Mouse (Mus musculus): Measurements from ENCODE around the gene Mlec. TPM values are rescaled to one million over a fixed set of nuclear protein-coding genes. Genes with fewer than 3 reads are reported as not detected.
A peak's percentile ranks its signal among the peaks of the same experiment; 100 is the strongest.
"Not testable (repeated sequence)": the region's sequence is repeated elsewhere in the genome, so short reads cannot be mapped to it uniquely, and the experiment has no call there.

Gene Mlec
- polyA plus RNA-seq, 1 experiment from 2014 or later, result 75.5 TPM

- Histone ChIP-seq H3K4me1 (ENCODE audit: control insufficient read depth, insufficient read depth, low read length) (peaks cover 24% of the 10 kb centered on the region), H3K36me3 (ENCODE audit: control insufficient read depth, insufficient read depth, low read length) (peaks cover 76% of the 10 kb centered on the region)
- not testable (repeated sequence) for H3K27me3 ChIP-seq (ENCODE audit: control insufficient read depth, insufficient read depth, low read length); H3K27ac ChIP-seq (ENCODE audit: low read depth, low read length); H3K9me3 ChIP-seq (ENCODE audit: control insufficient read depth, low read length); H3K4me3 ChIP-seq (ENCODE audit: low read length); ATAC-seq (ENCODE audit: low FRiP score, low TSS enrichment); H3K4me2 ChIP-seq (replicated peaks; ENCODE audit: low read depth, low read length); H3K9ac ChIP-seq (ENCODE audit: low read depth, low read length)
- no CpG with 5 or more reads among the region's 1 CpGs for WGBS
These were observed 9.1 kb downstream of the Mlec start for GRCm38 (mm10) chr5:115148872-115149271.

- H3K27me3 ChIP-seq (ENCODE audit: control insufficient read depth, insufficient read depth, low read length), result no peaks in the 10 kb centered on the region
- no peak overlapping the region for H3K4me3 ChIP-seq (ENCODE audit: low read length)
- H3K9me3 ChIP-seq (ENCODE audit: control insufficient read depth, low read length), result no peaks in the 10 kb centered on the region; the same call in 1 of the 2 replicates
- H3K4me1 ChIP-seq (ENCODE audit: control insufficient read depth, insufficient read depth, low read length), result peaks cover 20% of the 10 kb centered on the region
- no peak overlapping the region for H3K27ac ChIP-seq (ENCODE audit: low read depth, low read length)
- H3K9ac ChIP-seq (ENCODE audit: low read depth, low read length), result no peak overlapping the region
- H3K36me3 ChIP-seq (ENCODE audit: control insufficient read depth, insufficient read depth, low read length), result peaks cover 76% of the 10 kb centered on the region
- ATAC-seq (ENCODE audit: low FRiP score, low TSS enrichment), result no peak
- no peak overlapping the region for H3K4me2 ChIP-seq (replicated peaks; ENCODE audit: low read depth, low read length)
- 88% methylated on average over 8 of the region's 8 CpGs for WGBS
These were observed 9.6 kb downstream of the Mlec start for GRCm38 (mm10) chr5:115148378-115148777.

GRCm38 (mm10) chr5:115147388-115147787 is 10.6 kb downstream of the Mlec start:
- 62% methylated on average over 3 of the region's 3 CpGs for WGBS
- H3K27ac ChIP-seq (ENCODE audit: low read depth, low read length), result no peak overlapping the region

DNA sequence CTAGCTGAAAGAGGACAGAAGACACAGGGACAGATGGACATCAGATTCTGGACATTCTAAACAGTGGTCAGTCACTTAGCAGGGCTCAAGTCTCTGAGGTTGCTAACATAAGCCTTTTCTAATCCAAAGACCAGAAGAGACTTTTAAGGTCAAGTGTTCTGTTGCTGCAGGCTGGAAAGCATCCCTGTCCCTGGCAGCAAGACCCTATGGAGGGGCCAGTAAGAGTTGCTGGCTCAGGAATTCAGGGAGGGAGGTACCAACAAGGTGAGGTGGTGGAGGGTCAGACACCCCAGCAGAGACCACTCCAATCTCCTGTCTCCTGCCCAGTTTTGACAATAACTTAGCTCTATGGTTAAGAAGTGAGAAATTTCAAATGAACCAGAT is 11.2 kb downstream of the Mlec start:
- peaks cover 4% of the 10 kb centered on the region; the same call in 1 of the 2 replicates for H3K4me1 ChIP-seq (ENCODE audit: control insufficient read depth, insufficient read depth, low read length)
- H3K27me3 ChIP-seq (ENCODE audit: control insufficient read depth, insufficient read depth, low read length), result no peaks in the 10 kb centered on the region
- H3K36me3 ChIP-seq (ENCODE audit: control insufficient read depth, insufficient read depth, low read length), result peaks cover 74% of the 10 kb centered on the region
- no peaks in the 10 kb centered on the region; the same call in 1 of the 2 replicates for H3K9me3 ChIP-seq (ENCODE audit: control insufficient read depth, low read length)
- no peak overlapping the region for H3K4me2 ChIP-seq (replicated peaks; ENCODE audit: low read depth, low read length)
- H3K9ac ChIP-seq (ENCODE audit: low read depth, low read length), result no peak overlapping the region
- no peak for ATAC-seq (ENCODE audit: low FRiP score, low TSS enrichment)
- H3K27ac ChIP-seq (ENCODE audit: low read depth, low read length), result no peak overlapping the region
- no peak overlapping the region for H3K4me3 ChIP-seq (ENCODE audit: low read length)

More at GRCm38 (mm10) chr5:115147388-115147787, 10.6 kb downstream of the Mlec start:
- peaks cover 10% of the 10 kb centered on the region for H3K4me1 ChIP-seq (ENCODE audit: control insufficient read depth, insufficient read depth, low read length)
- H3K27me3 ChIP-seq (ENCODE audit: control insufficient read depth, insufficient read depth, low read length), result no peaks in the 10 kb centered on the region
- H3K4me2 ChIP-seq (replicated peaks; ENCODE audit: low read depth, low read length), result no peak overlapping the region
- H3K9ac ChIP-seq (ENCODE audit: low read depth, low read length), result no peak overlapping the region
- H3K36me3 ChIP-seq (ENCODE audit: control insufficient read depth, insufficient read depth, low read length), result peaks cover 74% of the 10 kb centered on the region
- no peaks in the 10 kb centered on the region; the same call in 1 of the 2 replicates for H3K9me3 ChIP-seq (ENCODE audit: control insufficient read depth, low read length)
- ATAC-seq (ENCODE audit: low FRiP score, low TSS enrichment), result no peak
- H3K4me3 ChIP-seq (ENCODE audit: low read length), result no peak overlapping the region

- peaks cover 4% of the 10 kb centered on the region; the same call in 1 of the 2 replicates for H3K4me1 ChIP-seq (ENCODE audit: control insufficient read depth, insufficient read depth, low read length)
- WGBS, result 64% methylated on average over 6 of the region's 6 CpGs
These were observed 11.8 kb downstream of the Mlec start for GRCm38 (mm10) chr5:115145976-115146746.

GRCm38 (mm10) chr5:115145253-115145968 is 12.6 kb downstream of the Mlec start:
- Histone ChIP-seq H3K4me1 (ENCODE audit: control insufficient read depth, insufficient read depth, low read length) (no peaks in the 10 kb centered on the region; the same call in 1 of the 2 replicates), H3K4me3 (ENCODE audit: low read length) (no peak overlapping the region), H3K9me3 (ENCODE audit: control insufficient read depth, low read length) (no peaks in the 10 kb centered on the region; the same call in 1 of the 2 replicates), H3K4me2 (replicated peaks; ENCODE audit: low read depth, low read length) (no peak overlapping the region), H3K36me3 (ENCODE audit: control insufficient read depth, insufficient read depth, low read length) (peaks cover 66% of the 10 kb centered on the region), H3K9ac (ENCODE audit: low read depth, low read length) (no peak overlapping the region), H3K27me3 (ENCODE audit: control insufficient read depth, insufficient read depth, low read length) (no peaks in the 10 kb centered on the region), H3K27ac (ENCODE audit: low read depth, low read length) (no peak overlapping the region)
- ATAC-seq (ENCODE audit: low FRiP score, low TSS enrichment), result no peak
- WGBS, result 72% methylated on average over 11 of the region's 11 CpGs

More at GRCm38 (mm10) chr5:115145976-115146746, 11.8 kb downstream of the Mlec start:
- H3K9ac ChIP-seq (ENCODE audit: low read depth, low read length), result no peak overlapping the region
- H3K27ac ChIP-seq (ENCODE audit: low read depth, low read length), result no peak overlapping the region
- no peaks in the 10 kb centered on the region; the same call in 1 of the 2 replicates for H3K9me3 ChIP-seq (ENCODE audit: control insufficient read depth, low read length)
- ATAC-seq (ENCODE audit: low FRiP score, low TSS enrichment), result no peak
- no peak overlapping the region for H3K4me2 ChIP-seq (replicated peaks; ENCODE audit: low read depth, low read length)
- no peaks in the 10 kb centered on the region for H3K27me3 ChIP-seq (ENCODE audit: control insufficient read depth, insufficient read depth, low read length)
- peaks cover 74% of the 10 kb centered on the region for H3K36me3 ChIP-seq (ENCODE audit: control insufficient read depth, insufficient read depth, low read length)
- no peak overlapping the region for H3K4me3 ChIP-seq (ENCODE audit: low read length)

GRCm38 (mm10) chr5:115144471-115144870 is 13.5 kb downstream of the Mlec start:
- no peak for ATAC-seq (ENCODE audit: low FRiP score, low TSS enrichment)
- 70% methylated on average over 6 of the region's 6 CpGs for WGBS

GRCm38 (mm10) chr5:115143552-115143951 is 14.4 kb downstream of the Mlec start:
- Histone ChIP-seq H3K27me3 (ENCODE audit: control insufficient read depth, insufficient read depth, low read length) (no peaks in the 10 kb centered on the region), H3K4me3 (ENCODE audit: low read length) (no peak overlapping the region), H3K36me3 (ENCODE audit: control insufficient read depth, insufficient read depth, low read length) (peaks cover 48% of the 10 kb centered on the region), H3K4me1 (ENCODE audit: control insufficient read depth, insufficient read depth, low read length) (no peaks in the 10 kb centered on the region), H3K4me2 (replicated peaks; ENCODE audit: low read depth, low read length) (no peak overlapping the region), H3K9ac (ENCODE audit: low read depth, low read length) (no peak overlapping the region), H3K27ac (ENCODE audit: low read depth, low read length) (no peak overlapping the region), H3K9me3 (ENCODE audit: control insufficient read depth, low read length) (no peaks in the 10 kb centered on the region)
- WGBS, result 79% methylated on average over 10 of the region's 10 CpGs
- no peak for ATAC-seq (ENCODE audit: low FRiP score, low TSS enrichment)

More at GRCm38 (mm10) chr5:115144471-115144870, 13.5 kb downstream of the Mlec start:
- peaks cover 57% of the 10 kb centered on the region for H3K36me3 ChIP-seq (ENCODE audit: control insufficient read depth, insufficient read depth, low read length)
- no peaks in the 10 kb centered on the region for H3K4me1 ChIP-seq (ENCODE audit: control insufficient read depth, insufficient read depth, low read length)
- no peaks in the 10 kb centered on the region; the same call in 1 of the 2 replicates for H3K9me3 ChIP-seq (ENCODE audit: control insufficient read depth, low read length)
- no peak overlapping the region for H3K9ac ChIP-seq (ENCODE audit: low read depth, low read length)
- peak overlapping the region; percentile 17; the same call in 1 of the 2 replicates for H3K27ac ChIP-seq (ENCODE audit: low read depth, low read length)
- H3K27me3 ChIP-seq (ENCODE audit: control insufficient read depth, insufficient read depth, low read length), result no peaks in the 10 kb centered on the region
- no peak overlapping the region for H3K4me2 ChIP-seq (replicated peaks; ENCODE audit: low read depth, low read length)
- no peak overlapping the region for H3K4me3 ChIP-seq (ENCODE audit: low read length)
